In the genomic region with DNA sequence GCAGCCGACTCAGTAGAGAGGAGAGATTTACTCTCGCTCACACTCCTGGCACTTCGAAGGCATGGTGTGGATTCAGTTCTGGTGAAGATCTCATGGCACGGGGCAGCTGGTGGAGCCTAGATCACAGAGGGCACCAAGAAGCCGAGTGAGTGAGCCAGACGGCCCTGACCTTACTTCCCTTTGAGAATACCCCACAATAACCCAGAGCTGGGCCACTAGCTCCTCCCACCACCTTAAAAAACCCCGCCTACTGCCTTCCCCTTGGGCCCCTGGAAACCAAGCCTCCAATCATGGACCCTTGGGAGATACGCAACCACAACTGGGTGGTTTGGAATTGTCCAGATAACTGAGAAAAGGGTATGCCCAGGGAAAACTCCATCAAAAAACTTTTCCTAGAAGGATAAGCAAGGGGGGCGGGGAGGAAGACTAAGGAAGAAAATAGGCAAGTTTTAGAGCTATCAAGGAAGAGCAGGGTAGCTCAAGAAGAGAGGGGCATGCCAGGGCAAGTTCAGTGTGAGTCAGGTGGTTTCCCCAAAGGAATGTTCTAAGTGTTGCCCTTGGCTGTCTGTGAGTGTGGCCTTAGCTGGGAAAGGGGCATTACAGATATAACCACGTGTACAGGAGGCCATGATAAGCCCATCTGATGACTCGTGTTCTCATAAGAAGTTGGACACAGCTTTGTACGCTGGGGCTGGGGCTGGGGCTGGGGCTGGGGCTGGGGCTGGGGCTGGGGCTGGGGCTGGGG, we compare ENCODE assay signal across 20 mouse cellular contexts. TPM values are rescaled to one million over a fixed set of nuclear protein-coding genes. Genes with fewer than 3 reads are reported as not detected.
A peak's percentile ranks its signal among the peaks of the same experiment; 100 is the strongest.
DNase-seq lines count a peak whose midpoint lies in the region; ATAC-seq and TF ChIP-seq lines count a peak whose summit lies in the region.
"Had no signal": no experiment of that assay in that cellular context is flagged by ENCODE, and none has a peak within 500 bp of the region (broad histone marks: within the 10 kb centered on the region; RNA-seq: fewer than 3 reads in every experiment).

No protein-coding gene starts in this region.

- H3K4me2 ChIP-seq in forebrain, embryonic 16.5 days (ENCODE audit: low read length) = no peak overlapping the region
- no peak overlapping the region for H3K4me2 ChIP-seq in liver, embryonic 12.5 days
- H3K4me2 ChIP-seq in intestine, postnatal 0 days (replicated peaks; ENCODE audit: low read depth) = 0 out of 2 replicates have a peak overlapping the region, but pooled peaks have one; percentile 37
- H3K4me2 ChIP-seq: embryonic facial prominence, embryonic 12.5 days; hindbrain, embryonic 13.5 days; limb, embryonic 13.5 days; midbrain, embryonic 12.5 days had no signal

- H3K9ac ChIP-seq in forebrain, embryonic 16.5 days (replicated peaks; ENCODE audit: low read depth, low read length) = no peak overlapping the region
- no peak overlapping the region for H3K9ac ChIP-seq in liver, embryonic 12.5 days
- no peak overlapping the region for H3K9ac ChIP-seq in intestine, postnatal 0 days (ENCODE audit: low read depth, low read length)
- H3K9ac ChIP-seq: embryonic facial prominence, embryonic 12.5 days; heart, embryonic 15.5 days; hindbrain, embryonic 13.5 days; limb, embryonic 13.5 days; midbrain, embryonic 12.5 days had no signal

- H3K9me3 ChIP-seq in forebrain, embryonic 10.5 days = no peaks in the 10 kb centered on the region
- H3K9me3 ChIP-seq in forebrain, embryonic 16.5 days (ENCODE audit: control insufficient read depth, low read length) = no peaks in the 10 kb centered on the region
- no peaks in the 10 kb centered on the region for H3K9me3 ChIP-seq in liver, embryonic 12.5 days (replicated peaks)
- no peaks in the 10 kb centered on the region for H3K9me3 ChIP-seq in intestine, postnatal 0 days (ENCODE audit: control insufficient read depth)
- H3K9me3 ChIP-seq: embryonic facial prominence, embryonic 12.5 days; heart, embryonic 15.5 days; hindbrain, embryonic 13.5 days; midbrain, embryonic 12.5 days had no signal

- no peak for DNase-seq in forebrain, embryonic 10.5 days (ENCODE audit: extremely low spot score, low spot score)
- DNase-seq in liver = peak; percentile 19
- peak; percentile 67 for DNase-seq in R1 (ENCODE audit: low read depth, low spot score)
- no peak for DNase-seq in cerebellum, adult 9-10 months
- DNase-seq in cerebellum, adult 2 months = no peak
- DNase-seq: adrenal gland, postnatal 10 days; cerebellum, adult 11-12 months; kidney, adult 11 months; kidney, postnatal 10 days; layer of hippocampus, adult 9-11 months; lung, postnatal 10 days had no signal

- no peaks in the 10 kb centered on the region for H3K27me3 ChIP-seq in forebrain, embryonic 10.5 days (ENCODE audit: poor library complexity, severe bottlenecking)
- H3K27me3 ChIP-seq in forebrain, embryonic 16.5 days (replicated peaks; ENCODE audit: control insufficient read depth, insufficient read depth, low read length) = no peaks in the 10 kb centered on the region
- peaks cover 14% of the 10 kb centered on the region; the same call in 1 of the 2 replicates for H3K27me3 ChIP-seq in liver, embryonic 12.5 days (replicated peaks)
- no peaks in the 10 kb centered on the region for H3K27me3 ChIP-seq in intestine, postnatal 0 days (replicated peaks; ENCODE audit: control insufficient read depth, insufficient read depth, low read length)
- H3K27me3 ChIP-seq in cerebellum, adult 2 months (ENCODE audit: control insufficient read depth, insufficient read depth, low read length) = no peaks in the 10 kb centered on the region; the same call in 1 of the 2 replicates
- H3K27me3 ChIP-seq: embryonic facial prominence, embryonic 12.5 days; heart, embryonic 15.5 days; hindbrain, embryonic 13.5 days; limb, embryonic 13.5 days; midbrain, embryonic 12.5 days had no signal

- H3K4me3 ChIP-seq in forebrain, embryonic 10.5 days = no peak overlapping the region
- H3K4me3 ChIP-seq in forebrain, embryonic 16.5 days (replicated peaks; ENCODE audit: low read length) = no peak overlapping the region
- H3K4me3 ChIP-seq in liver, embryonic 12.5 days = no peak overlapping the region
- no peak overlapping the region for H3K4me3 ChIP-seq in intestine, postnatal 0 days (ENCODE audit: low read depth, low read length)
- H3K4me3 ChIP-seq in cerebellum, adult 2 months (replicated peaks; ENCODE audit: insufficient read depth, low read depth, low read length) = no peak overlapping the region
- H3K4me3 ChIP-seq: embryonic facial prominence, embryonic 12.5 days; heart, embryonic 15.5 days; hindbrain, embryonic 13.5 days; limb, embryonic 13.5 days; midbrain, embryonic 12.5 days had no signal

- no peak for ATAC-seq in forebrain, embryonic 16.5 days
- no peak for ATAC-seq in liver, embryonic 12.5 days
- ATAC-seq in intestine, postnatal 0 days = 0 out of 2 replicates have a peak, but pooled peaks have one; percentile 14

- no peaks in the 10 kb centered on the region for H3K36me3 ChIP-seq in forebrain, embryonic 10.5 days (replicated peaks)
- H3K36me3 ChIP-seq in forebrain, embryonic 16.5 days (ENCODE audit: control insufficient read depth, insufficient read depth) = no peaks in the 10 kb centered on the region
- no peaks in the 10 kb centered on the region for H3K36me3 ChIP-seq in liver, embryonic 12.5 days
- no peaks in the 10 kb centered on the region for H3K36me3 ChIP-seq in intestine, postnatal 0 days (ENCODE audit: control insufficient read depth, insufficient read depth)
- H3K36me3 ChIP-seq: embryonic facial prominence, embryonic 12.5 days; heart, embryonic 15.5 days; hindbrain, embryonic 13.5 days; limb, embryonic 13.5 days; midbrain, embryonic 12.5 days had no signal

- peak overlapping the region; percentile 51; the same call in 1 of the 2 replicates for H3K27ac ChIP-seq in forebrain, embryonic 10.5 days
- no peak overlapping the region for H3K27ac ChIP-seq in forebrain, embryonic 16.5 days (ENCODE audit: low read length)
- no peak overlapping the region for H3K27ac ChIP-seq in liver, embryonic 12.5 days
- H3K27ac ChIP-seq in intestine, postnatal 0 days (ENCODE audit: low read depth, low read length) = no peak overlapping the region
- H3K27ac ChIP-seq in cerebellum, adult 2 months (ENCODE audit: insufficient read depth, low read length) = no peak overlapping the region
- H3K27ac ChIP-seq: embryonic facial prominence, embryonic 12.5 days; heart, embryonic 15.5 days; hindbrain, embryonic 13.5 days; limb, embryonic 13.5 days; midbrain, embryonic 12.5 days had no signal

- no peak for TF ChIP-seq POLR2A in cerebellum, adult 2 months (IDR thresholded peaks at IDR 0.05; ENCODE audit: borderline replicate concordance, insufficient read depth, low read length)

- peaks cover 26% of the 10 kb centered on the region for H3K4me1 ChIP-seq in forebrain, embryonic 10.5 days
- H3K4me1 ChIP-seq in forebrain, embryonic 16.5 days (replicated peaks; ENCODE audit: control insufficient read depth, insufficient read depth, low read length) = peaks cover 9% of the 10 kb centered on the region; the same call in 1 of the 2 replicates
- H3K4me1 ChIP-seq in liver, embryonic 12.5 days = peaks cover 18% of the 10 kb centered on the region
- no peaks in the 10 kb centered on the region for H3K4me1 ChIP-seq in intestine, postnatal 0 days (replicated peaks; ENCODE audit: control insufficient read depth, insufficient read depth, low read length)
- no peaks in the 10 kb centered on the region; the same call in 1 of the 2 replicates for H3K4me1 ChIP-seq in cerebellum, adult 2 months (ENCODE audit: control insufficient read depth, insufficient read depth, low read length)

- no peak for TF ChIP-seq CTCF in intestine, postnatal 0 days (IDR thresholded peaks at IDR 0.05; ENCODE audit: low read depth)
- no peak for TF ChIP-seq CTCF in cerebellum, adult 2 months (IDR thresholded peaks at IDR 0.05; ENCODE audit: borderline replicate concordance, insufficient read depth, low read depth, low read length)

- WGBS in forebrain, embryonic 10.5 days = 89% methylated on average over 12 of the region's 12 CpGs
- 86% methylated on average over 12 of the region's 12 CpGs for WGBS in forebrain, embryonic 16.5 days
- 47% methylated on average over 12 of the region's 12 CpGs for WGBS in liver, embryonic 12.5 days (ENCODE audit: insufficient replicate concordance)
- 78% methylated on average over 12 of the region's 12 CpGs for WGBS in intestine, postnatal 0 days
- 84% methylated on average over 12 of the region's 12 CpGs for WGBS in cerebellum, adult 2 months

RNA-seq across cellular contexts. Expression of gene Mrps6, which starts 36.2 kb away (rescaled TPM):
- polyA plus RNA-seq in forebrain, embryonic 10.5 days (2016; fragmentation: Nextera tagmentation; extraction: Ambion mirVana) = 134 and 135 TPM in 2 replicates
- polyA plus RNA-seq in forebrain, embryonic 16.5 days (2015; fragmentation: Nextera tagmentation; extraction: Ambion mirVana) = 144 and 148 TPM in 2 replicates
- 49.3 and 54.7 TPM in 2 replicates for polyA plus RNA-seq in liver, embryonic 12.5 days (2016; fragmentation: Nextera tagmentation; extraction: Ambion mirVana)
- 71.4 and 76.6 TPM in 2 replicates for polyA plus RNA-seq in intestine, postnatal 0 days (2015; fragmentation: Nextera tagmentation; extraction: Ambion mirVana)
- 76.6 and 84.1 TPM in 2 replicates for polyA plus RNA-seq in cerebellum, adult 2 months (2012; rRNA removed)

RNA-seq across cellular contexts. Expression of gene Gm49711, which starts 36.3 kb away (rescaled TPM):
- polyA plus RNA-seq in forebrain, embryonic 10.5 days (2016; fragmentation: Nextera tagmentation; extraction: Ambion mirVana) = 0.12 and 0.15 TPM in 2 replicates
- polyA plus RNA-seq in forebrain, embryonic 16.5 days (2015; fragmentation: Nextera tagmentation; extraction: Ambion mirVana) = 0.25 and 0.52 TPM in 2 replicates
- polyA plus RNA-seq in liver, embryonic 12.5 days (2016; fragmentation: Nextera tagmentation; extraction: Ambion mirVana) = not detected in 2 replicates
- not detected in 2 replicates for polyA plus RNA-seq in intestine, postnatal 0 days (2015; fragmentation: Nextera tagmentation; extraction: Ambion mirVana)
- 0.38 TPM in 2 replicates for polyA plus RNA-seq in cerebellum, adult 2 months (2012; rRNA removed)
- polyA plus RNA-seq: heart, embryonic 15.5 days; liver, embryonic 16.5 days; midbrain, embryonic 12.5 days had no signal

RNA-seq across cellular contexts. Expression of gene Slc5a3, which starts 36.3 kb away (rescaled TPM):
- polyA plus RNA-seq in forebrain, embryonic 10.5 days (2016; fragmentation: Nextera tagmentation; extraction: Ambion mirVana) = 10.8 and 12.0 TPM in 2 replicates
- 13.8 and 15.0 TPM in 2 replicates for polyA plus RNA-seq in forebrain, embryonic 16.5 days (2015; fragmentation: Nextera tagmentation; extraction: Ambion mirVana)
- polyA plus RNA-seq in liver, embryonic 12.5 days (2016; fragmentation: Nextera tagmentation; extraction: Ambion mirVana) = 2.4 and 2.8 TPM in 2 replicates
- 1.1 TPM in 2 replicates for polyA plus RNA-seq in intestine, postnatal 0 days (2015; fragmentation: Nextera tagmentation; extraction: Ambion mirVana)
- 7.3 and 8.3 TPM in 2 replicates for polyA plus RNA-seq in cerebellum, adult 2 months (2012; rRNA removed)

Comparison
In these comparisons a context has a peak if more than half of its experiments do, and no peak if none do; other contexts are left out.
1. DNase-seq: peak in liver (single experiment) and R1 (single experiment); none in forebrain, embryonic 10.5 days (single experiment), cerebellum, adult 9-10 months (single experiment) and cerebellum, adult 2 months (0 of 2).